Mouse (Mus musculus): ENCODE measurements around the gene Xiap.
A peak's percentile ranks its signal among the peaks of the same experiment; 100 is the strongest.

The Xiap gene

DNA sequence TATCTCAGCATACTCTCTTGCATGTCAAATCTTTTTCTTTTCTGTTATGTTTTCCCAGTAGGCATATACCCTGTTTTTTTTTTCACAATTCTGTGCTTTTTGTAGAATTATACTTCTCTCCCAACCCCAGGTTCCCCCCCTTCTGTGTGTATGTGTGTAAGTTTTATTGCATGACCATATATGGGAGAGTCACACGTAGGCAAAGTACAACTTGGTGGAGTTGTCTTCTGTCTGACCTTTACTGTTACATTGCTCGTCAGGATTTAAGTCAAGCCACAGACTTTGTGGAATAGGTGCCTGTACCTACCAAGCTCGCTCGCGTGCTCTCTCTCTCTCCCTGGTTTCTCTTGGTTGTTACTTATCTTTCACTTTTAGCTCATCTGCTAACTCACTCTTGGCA is 28.7 kb downstream of the Xiap start:
- no peak for DNase-seq

DNA sequence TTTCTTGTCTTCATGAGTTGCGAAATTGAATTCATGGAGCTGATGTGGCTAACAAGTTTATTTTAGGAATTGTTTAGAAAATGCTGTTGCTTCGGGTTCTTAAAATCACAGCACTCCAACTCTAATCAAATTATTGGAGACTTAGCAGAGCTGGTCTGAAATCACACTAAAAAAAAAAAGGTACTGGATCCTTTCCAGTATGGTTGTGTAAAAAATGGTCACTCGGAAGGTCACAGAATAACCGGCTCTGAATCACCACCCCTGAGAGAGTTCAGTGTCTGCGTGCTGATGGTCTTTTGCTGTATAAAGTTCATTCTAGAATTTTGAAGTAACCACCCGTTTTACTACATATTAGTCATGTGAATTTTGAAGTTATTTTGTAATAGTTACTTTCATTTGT is 47.7 kb downstream of the Xiap start:
- no peak for DNase-seq

DNA sequence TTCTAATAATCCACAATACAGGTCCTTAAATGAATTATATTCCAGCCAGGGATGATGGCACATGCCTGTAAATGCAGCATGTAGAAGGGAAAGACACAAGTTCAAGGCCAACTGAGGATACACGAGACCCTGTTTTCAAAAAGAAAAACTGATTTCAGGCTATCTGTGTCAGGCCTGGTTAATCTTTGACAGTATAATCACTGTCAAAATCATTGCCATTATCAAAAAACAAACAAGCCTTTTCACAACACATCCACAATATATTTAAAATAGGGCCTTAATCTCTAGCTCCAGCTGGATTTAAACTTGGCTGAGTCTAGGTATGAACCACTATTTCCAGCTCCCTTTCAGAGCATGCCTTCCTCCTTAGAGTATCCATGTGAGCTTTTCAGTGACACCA is 51.1 kb downstream of the Xiap start:
- no peak for DNase-seq

DNA sequence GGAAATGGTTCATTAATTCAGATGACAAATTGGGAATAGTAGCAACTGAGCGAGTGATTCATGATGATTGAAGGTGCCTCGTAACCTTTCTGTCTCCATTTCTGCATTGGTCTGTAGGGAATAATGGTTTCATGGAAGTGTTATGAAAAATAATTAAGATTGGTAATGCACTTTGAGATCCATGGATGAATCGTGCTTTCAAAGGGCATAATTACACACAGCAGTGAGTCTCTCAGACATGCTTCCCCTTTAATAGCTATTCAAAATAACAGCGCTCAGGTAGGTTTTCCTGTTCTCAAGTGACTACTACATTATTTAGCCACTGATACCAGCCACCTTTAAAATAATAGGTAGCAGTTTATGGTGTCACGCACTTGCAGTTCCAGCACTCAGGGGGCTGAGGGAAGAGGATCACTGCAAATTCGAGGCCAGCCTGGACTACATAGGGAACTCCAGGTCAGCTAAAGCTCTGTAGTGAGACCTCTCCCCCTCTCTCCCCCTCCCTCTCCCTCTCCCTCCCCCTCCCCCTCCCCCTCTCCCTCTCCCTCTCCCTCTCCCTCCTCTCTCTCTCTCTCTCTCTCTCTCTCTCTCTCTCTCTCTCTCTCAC is 60.1 kb downstream of the Xiap start:
- no peak for DNase-seq

DNA sequence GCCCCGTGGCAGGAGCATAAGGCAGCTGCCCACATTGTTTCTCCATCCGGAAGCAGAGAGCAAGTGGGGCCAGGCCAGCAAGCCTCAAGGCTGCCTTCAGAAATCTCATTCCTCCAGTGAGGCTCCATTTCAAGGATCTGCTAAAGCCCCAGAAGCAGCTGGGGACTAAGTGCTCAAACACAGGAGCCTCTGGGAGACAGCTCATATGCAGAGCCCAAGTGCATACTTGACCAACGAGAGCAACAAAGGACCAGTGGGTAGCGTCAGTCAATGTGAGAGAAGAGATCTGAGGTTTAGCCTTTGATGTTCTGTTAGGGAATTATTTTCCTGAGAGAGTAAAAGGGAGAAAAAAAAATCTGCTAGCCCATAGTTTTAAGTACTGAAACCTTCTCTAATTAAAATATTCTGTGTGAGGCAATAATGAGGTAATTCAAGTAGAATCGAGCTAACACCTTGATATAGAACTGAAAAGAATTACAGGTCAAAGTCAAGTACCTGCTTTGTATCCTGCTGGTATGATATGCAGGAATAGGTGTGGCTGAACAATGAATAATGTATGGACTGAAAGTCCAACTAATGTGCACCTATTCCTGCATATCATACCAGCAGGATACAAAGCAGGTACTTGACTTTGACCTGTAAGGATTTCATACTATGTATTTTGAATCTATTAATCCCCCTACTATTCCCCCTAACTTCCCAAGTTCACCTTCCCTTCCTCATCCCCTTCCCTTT is 65.7 kb downstream of the Xiap start:
- DNase-seq, result no peak

DNA sequence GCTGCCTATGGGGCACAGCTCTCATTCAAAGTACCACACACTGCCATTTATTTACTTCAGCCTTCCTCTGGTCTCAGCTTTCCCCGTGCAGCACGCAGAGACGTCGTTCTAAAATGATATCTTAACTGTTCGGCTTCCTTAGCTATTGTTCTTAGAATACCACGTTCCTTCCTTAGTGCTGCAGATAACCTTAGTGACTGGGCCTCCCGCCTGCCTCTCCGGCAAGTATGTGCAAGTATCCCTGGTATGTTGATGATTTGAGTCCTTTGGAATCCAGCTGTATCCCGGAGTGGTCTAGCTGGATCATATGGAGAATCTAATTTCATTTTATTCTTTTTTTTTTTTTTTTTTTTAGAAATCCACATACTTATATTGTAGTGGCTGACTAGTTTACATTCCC is 80.4 kb downstream of the Xiap start:
- peak; percentile 5 to 15 for DNase-seq

DNA sequence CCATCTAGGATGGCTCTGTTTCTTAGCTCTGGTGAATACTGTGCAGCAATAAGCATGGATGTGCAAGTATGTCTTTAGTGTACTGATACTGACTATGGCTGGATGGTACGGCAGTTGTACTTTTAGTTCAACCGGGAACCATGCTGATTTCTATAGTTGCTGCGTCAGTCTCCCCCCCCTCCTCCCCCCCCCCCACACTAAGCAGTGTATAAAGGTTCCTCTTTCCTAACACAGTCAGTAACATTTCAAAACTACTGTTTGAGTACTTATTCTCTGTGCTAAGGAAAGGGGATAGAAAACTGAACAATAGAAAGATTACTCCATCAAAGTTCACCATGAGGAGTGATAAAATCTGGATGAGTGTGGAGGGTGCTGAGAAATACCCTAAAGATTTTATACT is 83.1 kb downstream of the Xiap start:
- no peak for DNase-seq

DNA sequence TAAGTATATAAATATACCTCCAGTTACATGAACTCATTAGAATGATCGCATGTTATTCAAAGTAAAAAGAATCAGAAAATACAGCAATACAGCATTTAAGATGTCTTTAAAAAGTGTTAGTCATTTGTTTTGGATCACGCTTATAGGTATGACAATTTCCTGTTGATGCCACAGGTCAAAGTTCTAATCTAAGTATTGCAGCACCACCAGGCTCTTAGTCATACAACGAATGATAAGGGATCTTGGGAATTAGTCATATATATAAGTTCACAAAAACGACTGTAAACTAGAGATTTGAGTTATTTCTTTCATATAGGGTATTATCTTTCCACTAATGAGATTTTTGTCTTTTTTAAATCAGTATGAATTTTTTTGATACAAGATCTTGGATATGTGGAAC is 84.5 kb downstream of the Xiap start:
- no peak for DNase-seq

DNA sequence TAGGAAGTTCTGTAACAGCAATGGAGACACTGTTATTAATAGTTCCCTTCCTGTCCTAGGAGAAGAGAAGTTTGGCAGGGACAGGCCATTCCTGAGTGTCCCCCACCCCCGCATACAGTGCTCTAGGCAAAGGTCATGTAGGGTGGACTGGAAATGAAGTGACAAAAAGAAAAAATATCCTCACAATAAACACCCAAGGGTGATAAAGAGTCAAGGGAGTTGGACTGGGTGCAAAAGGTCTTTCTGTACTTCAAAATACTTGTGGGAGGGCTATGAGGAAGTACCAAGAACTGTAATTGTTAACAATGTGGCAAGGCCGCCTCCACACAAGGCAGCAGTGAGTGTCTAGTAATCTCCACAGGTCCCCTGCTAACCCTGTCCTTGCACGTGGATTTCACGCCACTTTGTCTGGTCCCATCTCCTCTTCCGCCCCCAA is 88.6 kb downstream of the Xiap start:
- DNase-seq, result peak; percentile 21 to 45

DNA sequence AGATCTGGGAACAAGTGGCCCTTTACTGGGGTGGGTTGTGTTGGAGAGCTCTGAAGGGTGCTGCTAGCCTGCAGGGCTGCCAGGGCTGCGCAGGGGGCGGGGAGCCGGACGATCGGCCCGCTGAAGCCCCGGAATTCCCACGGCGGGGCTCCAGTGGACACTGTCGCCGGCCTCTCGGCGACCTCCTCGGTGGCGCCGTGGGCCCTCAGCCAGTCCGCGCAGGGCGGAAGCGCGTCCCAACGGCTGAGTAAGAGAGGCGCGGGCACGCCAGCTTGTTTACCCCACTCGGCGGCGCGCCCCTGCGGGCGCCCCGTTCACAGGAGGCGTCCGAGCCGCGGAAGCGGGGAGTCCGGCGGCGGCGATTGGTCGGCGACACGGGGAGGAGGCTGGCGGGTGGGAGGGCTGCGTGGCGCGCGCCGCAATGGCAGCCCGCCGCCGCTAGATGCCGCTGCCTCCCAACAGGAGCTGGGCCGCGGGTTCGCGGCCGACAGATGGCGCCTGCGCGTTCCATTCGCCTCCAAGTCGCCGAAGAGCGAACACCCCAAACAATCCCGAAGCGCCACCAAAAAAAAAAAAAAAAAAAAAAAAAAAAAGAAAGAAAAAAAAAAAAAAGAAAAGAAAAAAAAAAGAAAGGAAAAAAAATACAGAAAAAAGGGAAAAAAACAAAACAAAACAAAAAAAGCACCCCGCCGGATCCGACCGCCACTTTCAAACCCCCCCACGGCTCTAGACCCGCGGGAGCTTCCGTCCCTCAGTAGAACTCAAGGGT is 89.5 kb downstream of the Xiap start, which contains the start of gene Stag2:
Stag2 (plus strand) TSS at position 530 of the 769 bp plus-strand sequence.
- DNase-seq, result peak; percentile 90 to 94

DNA sequence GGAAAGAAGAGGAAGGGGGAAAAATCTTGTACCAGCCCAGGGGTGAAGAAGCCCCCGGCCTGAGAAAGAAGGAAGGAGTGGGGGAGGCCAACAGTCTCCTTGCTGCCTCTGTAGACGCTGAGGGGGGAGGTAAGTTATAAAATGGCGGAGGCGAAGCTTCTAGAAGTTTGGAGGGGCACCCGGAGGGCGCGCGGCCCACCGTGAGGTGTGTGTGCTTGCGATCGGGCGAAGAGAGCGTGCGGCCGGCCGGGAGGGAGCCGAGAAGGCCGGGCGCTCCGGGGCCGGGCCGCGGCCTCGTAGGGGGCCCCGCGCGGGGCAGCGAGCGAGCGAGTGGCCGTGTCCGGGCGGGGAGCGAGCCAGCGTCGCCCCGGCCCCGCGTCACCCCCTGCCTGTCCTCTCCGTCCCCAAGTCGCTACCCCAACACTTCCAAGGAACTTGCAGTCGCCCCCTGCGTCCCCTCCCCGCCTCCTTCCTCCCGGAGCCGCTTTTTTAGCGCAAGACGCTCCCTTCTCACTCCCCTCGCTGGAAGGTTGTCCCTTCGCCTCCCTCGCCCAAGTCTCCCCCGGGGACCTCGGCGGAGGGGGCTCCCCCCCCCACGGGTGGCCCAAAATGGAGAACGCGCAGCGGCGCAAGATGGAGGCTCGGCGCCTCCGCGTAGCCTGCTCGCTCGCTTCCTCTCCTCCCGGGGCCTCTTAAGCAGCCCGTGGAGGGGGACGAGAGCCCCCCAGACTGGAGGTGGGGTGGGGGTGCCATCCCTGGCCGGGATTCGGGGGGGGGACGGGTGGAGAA is 90.3 kb downstream of the Xiap start:
- peak; percentile 67 for DNase-seq

DNA sequence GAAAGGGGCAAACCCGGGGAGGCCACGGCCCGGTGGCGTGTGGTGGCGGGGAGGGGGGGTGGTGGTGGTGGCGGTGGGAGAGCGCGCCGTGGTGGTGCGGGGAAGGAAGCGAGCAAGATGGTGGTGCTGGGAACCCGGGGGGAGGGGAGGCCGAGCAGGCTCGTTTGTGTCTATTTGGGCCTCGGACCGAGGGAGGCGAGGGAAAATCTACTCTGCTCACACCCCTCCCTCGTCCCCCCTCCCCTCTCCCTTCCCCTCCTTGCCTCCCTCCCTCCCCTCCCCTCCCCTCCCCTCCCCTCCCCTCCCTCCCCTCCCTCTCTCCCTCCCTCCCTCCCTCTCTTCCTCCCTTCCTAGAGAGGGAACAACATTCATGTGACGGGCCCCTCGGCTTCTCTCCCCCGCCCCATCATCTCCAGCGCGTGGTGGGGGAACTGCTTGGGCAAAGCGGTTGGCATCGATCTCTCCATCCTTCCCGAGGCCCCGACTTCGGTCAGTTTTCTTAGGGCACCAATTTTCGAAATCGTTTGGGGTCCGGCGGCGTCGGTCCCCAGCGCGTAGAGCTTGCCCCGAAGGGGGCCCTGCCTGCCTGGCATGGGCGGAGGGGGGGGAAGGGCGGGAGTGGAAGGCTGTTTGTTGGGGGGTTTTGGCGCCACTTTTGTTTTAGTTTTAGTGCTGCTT is 91.0 kb downstream of the Xiap start:
- peak; percentile 86 to 91 for DNase-seq

DNA sequence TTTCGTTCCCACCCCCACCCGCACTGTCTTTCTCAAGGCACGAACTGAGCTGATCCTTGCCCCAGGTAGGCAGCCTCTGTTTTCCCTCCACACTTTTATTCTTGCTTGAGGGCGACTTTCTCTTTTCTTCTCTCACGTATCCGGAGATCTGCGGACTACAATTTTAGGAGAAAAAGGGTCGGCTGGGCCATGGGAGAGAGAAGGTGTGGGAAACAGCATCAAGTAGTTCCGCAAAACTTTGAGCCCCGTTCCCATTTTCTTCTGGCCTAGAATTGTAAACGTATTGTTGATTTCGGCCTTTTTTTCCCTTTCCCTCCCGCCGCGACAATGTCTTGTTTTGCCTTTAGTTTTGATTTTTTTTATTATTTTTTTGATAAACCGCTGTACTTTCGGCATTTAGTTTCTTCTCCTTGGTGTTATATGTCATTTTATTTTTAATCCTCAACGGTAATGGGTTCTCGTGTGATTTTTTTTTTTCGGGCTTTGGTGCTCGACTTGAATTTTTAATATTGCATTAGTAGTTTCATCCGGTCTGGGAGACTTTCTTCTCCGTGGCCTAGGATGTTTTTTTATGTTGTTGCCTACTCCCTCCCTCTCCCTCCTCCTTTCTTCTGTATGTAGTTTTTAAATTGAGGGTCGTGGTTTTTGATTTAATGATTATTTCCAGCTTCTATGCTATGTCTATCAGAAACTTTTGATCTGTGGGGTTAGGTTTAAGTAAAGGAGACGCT is 91.7 kb downstream of the Xiap start:
- DNase-seq, result no peak

DNA sequence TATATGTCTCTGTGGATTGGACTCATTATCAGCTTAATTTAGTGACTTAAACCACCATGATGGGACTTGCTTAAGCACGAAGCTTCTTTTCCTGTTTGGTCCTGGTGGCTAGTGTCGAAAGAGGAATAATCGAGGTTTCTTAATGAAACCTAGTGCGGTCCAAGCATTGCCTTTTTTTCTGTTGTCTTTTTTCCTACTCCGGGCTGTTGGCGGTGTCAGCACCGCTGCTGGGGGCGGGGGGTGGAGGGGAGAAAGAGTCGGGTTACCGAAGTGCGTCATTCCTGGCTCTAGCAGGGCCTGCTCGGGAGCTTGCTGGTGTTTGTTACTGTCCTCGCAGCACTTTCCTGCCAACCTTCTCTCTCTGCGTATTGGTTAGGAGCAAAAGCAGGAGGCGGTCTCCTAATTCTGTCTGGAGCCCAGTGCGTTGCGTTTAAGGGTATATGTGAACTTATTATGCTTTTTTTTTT is 92.5 kb downstream of the Xiap start:
- peak; percentile 83 to 90 for DNase-seq

DNA sequence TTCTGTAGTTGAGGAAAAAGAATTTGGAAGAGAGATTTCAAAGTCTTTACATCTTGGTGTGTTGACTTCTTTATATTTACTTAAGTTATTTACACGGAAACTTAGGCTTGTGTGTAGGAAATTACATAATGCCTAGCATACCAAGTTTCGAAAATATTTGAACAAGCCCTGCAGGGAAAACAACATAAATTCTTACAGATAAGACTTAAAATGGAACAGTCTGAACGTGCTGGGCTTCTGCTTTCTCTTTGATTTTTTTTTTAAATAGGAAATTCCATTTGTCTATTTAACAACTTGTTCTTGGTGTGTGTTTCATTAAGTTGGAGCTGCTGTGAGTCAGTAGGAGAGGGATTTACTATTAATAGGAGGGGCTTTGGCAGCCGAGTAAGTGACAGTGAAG is 93.6 kb downstream of the Xiap start:
- no peak for DNase-seq
